Comparison of ENCODE assay signal across 18 mouse cellular contexts in genomic region chr5:138165594-138165993, GRCm38 (mm10). TPM values are rescaled to one million over a fixed set of nuclear protein-coding genes. Genes with fewer than 3 reads are reported as not detected.
DNase-seq lines count a peak whose midpoint lies in the region; ATAC-seq and TF ChIP-seq lines count a peak whose summit lies in the region.
"Had no signal": no experiment of that assay in that cellular context is flagged by ENCODE, and none has a peak within 500 bp of the region (broad histone marks: within the 10 kb centered on the region; RNA-seq: fewer than 3 reads in every experiment).

No protein-coding gene starts in this region.

- TF ChIP-seq POLR2A in CH12.LX (IDR thresholded peaks at IDR 0.05; ENCODE audit: low read depth, low read length) (no peak), ES-Bruce4 (IDR thresholded peaks at IDR 0.05; ENCODE audit: insufficient read depth, low read length) (no peak)

- DNase-seq in hindbrain, embryonic 11.5 days (ENCODE audit: low spot score) = no peak
- DNase-seq in CH12.LX (ENCODE audit: extremely low read depth) = no peak
- no peak for DNase-seq in frontal cortex, postnatal 14 days (ENCODE audit: low spot score in 2 of 2)
- DNase-seq in ovary, postnatal 14 days (ENCODE audit: low spot score) = no peak
- DNase-seq: adrenal gland, postnatal 36 days; cerebellum, adult 18-20 months; gastrocnemius, postnatal 14 days; heart, adult 18-20 months; kidney, adult 18-20 months; liver, postnatal 0 days; lung, postnatal 10 days; thymus, postnatal 36 days had no signal

- no peak for TF ChIP-seq RAD21 in CH12.LX (IDR thresholded peaks at IDR 0.05; ENCODE audit: low read depth, low read length)

- dilution Hi-C loops in CH12.LX (cut with MboI; ENCODE audit: extremely low pct_ligation_motif_present, extremely low pct_unique_long_range_greater_than_20kb, low sequenced_read_pairs) = no loop called here

- no peak overlapping the region for H3K4me2 ChIP-seq in hindbrain, embryonic 12.5 days (replicated peaks)
- no peak overlapping the region for H3K4me2 ChIP-seq in hindbrain, embryonic 11.5 days (replicated peaks; ENCODE audit: low read depth, low read length)
- no peak overlapping the region for H3K4me2 ChIP-seq in CH12.LX (ENCODE audit: insufficient read depth, low read depth, poor library complexity, severe bottlenecking)
- H3K4me2 ChIP-seq in limb, embryonic 13.5 days (replicated peaks) = no peak overlapping the region
- H3K4me2 ChIP-seq: embryonic facial prominence, embryonic 13.5 days; heart, embryonic 13.5 days had no signal

- TF ChIP-seq CTCF in CH12.LX (conservative IDR thresholded peaks at IDR 0.05 in 1 of 2, IDR thresholded peaks at IDR 0.05 in 1 of 2; ENCODE audit: low read depth in 2 of 2, low read length in 2 of 2) (no peak), ES-Bruce4 (IDR thresholded peaks at IDR 0.05; ENCODE audit: low read depth, low read length) (no peak)

- H3K4me1 ChIP-seq in hindbrain, embryonic 12.5 days = peaks cover 24% of the 10 kb centered on the region
- H3K4me1 ChIP-seq in hindbrain, embryonic 11.5 days (replicated peaks; ENCODE audit: control insufficient read depth, insufficient read depth, low read length) = peaks cover 3% of the 10 kb centered on the region; the same call in 1 of the 2 replicates
- H3K4me1 ChIP-seq in CH12.LX (ENCODE audit: control insufficient read depth in 1 of 2, insufficient read depth in 2 of 2) (peaks cover 3 to 30% of the 10 kb centered on the region in 2 experiments), ES-Bruce4 (ENCODE audit: control insufficient read depth, insufficient read depth, low read length) (peaks cover 2% of the 10 kb centered on the region)
- peaks cover 27% of the 10 kb centered on the region for H3K4me1 ChIP-seq in limb, embryonic 13.5 days

- H3K27ac ChIP-seq in hindbrain, embryonic 12.5 days = no peak overlapping the region
- no peak overlapping the region for H3K27ac ChIP-seq in hindbrain, embryonic 11.5 days (ENCODE audit: low read depth, low read length)
- H3K27ac ChIP-seq in CH12.LX (ENCODE audit: insufficient read depth, low read depth) (no peak overlapping the region), ES-Bruce4 (ENCODE audit: insufficient read depth, low read length) (peak overlapping the region; percentile 64)
- no peak overlapping the region for H3K27ac ChIP-seq in limb, embryonic 13.5 days
- H3K27ac ChIP-seq: embryonic facial prominence, embryonic 13.5 days; heart, embryonic 13.5 days; kidney, postnatal 0 days had no signal

- ATAC-seq in hindbrain, embryonic 12.5 days (ENCODE audit: low FRiP score) = no peak
- ATAC-seq in hindbrain, embryonic 11.5 days (ENCODE audit: low FRiP score) = no peak
- no peak for ATAC-seq in limb, embryonic 13.5 days (ENCODE audit: low FRiP score, low read depth)
- ATAC-seq: liver, postnatal 0 days had no signal

- 0 out of 2 replicates have a peak overlapping the region, but pooled peaks have one; percentile 2 for H3K4me3 ChIP-seq in hindbrain, embryonic 12.5 days
- no peak overlapping the region for H3K4me3 ChIP-seq in hindbrain, embryonic 11.5 days (ENCODE audit: low read depth, low read length)
- no peak overlapping the region for H3K4me3 ChIP-seq in CH12.LX (replicated peaks in 1 of 3; ENCODE audit: low read depth in 2 of 3, low read length in 2 of 3, poor library complexity in 1 of 3)
- H3K4me3 ChIP-seq in ES-Bruce4 (ENCODE audit: low read depth, low read length) = no peak overlapping the region
- H3K4me3 ChIP-seq in limb, embryonic 13.5 days = no peak overlapping the region
- H3K4me3 ChIP-seq: embryonic facial prominence, embryonic 13.5 days; heart, embryonic 13.5 days had no signal

- H3K9me3 ChIP-seq in hindbrain, embryonic 12.5 days (replicated peaks) = no peaks in the 10 kb centered on the region
- H3K9me3 ChIP-seq in hindbrain, embryonic 11.5 days (ENCODE audit: control insufficient read depth, low read length) = no peaks in the 10 kb centered on the region
- no peaks in the 10 kb centered on the region for H3K9me3 ChIP-seq in CH12.LX (replicated peaks; ENCODE audit: low read length)
- no peaks in the 10 kb centered on the region for H3K9me3 ChIP-seq in ES-Bruce4 (replicated peaks; ENCODE audit: control insufficient read depth, insufficient read depth, low read length, poor library complexity, severe bottlenecking)
- H3K9me3 ChIP-seq in limb, embryonic 13.5 days = no peaks in the 10 kb centered on the region
- H3K9me3 ChIP-seq: embryonic facial prominence, embryonic 13.5 days; heart, embryonic 13.5 days had no signal

- in situ Hi-C loops in CH12.LX (cut with MboI; ENCODE audit: low pct_ligation_motif_present, low pct_unique_long_range_greater_than_20kb, low sequenced_read_pairs) = no loop called here

- H3K36me3 ChIP-seq in hindbrain, embryonic 12.5 days = peaks cover 70% of the 10 kb centered on the region
- H3K36me3 ChIP-seq in hindbrain, embryonic 11.5 days (ENCODE audit: control insufficient read depth, insufficient read depth, low read length) = peaks cover 29% of the 10 kb centered on the region
- H3K36me3 ChIP-seq in CH12.LX (replicated peaks in 1 of 2; ENCODE audit: control insufficient read depth in 1 of 2, insufficient read depth in 1 of 2, low read length in 1 of 2) (peaks cover 73 to 80% of the 10 kb centered on the region in 2 experiments), ES-Bruce4 (ENCODE audit: control insufficient read depth, insufficient read depth, low read length, poor library complexity, severe bottlenecking) (peaks cover 71% of the 10 kb centered on the region)
- peaks cover 80% of the 10 kb centered on the region for H3K36me3 ChIP-seq in limb, embryonic 13.5 days

- no peaks in the 10 kb centered on the region for H3K27me3 ChIP-seq in hindbrain, embryonic 12.5 days
- H3K27me3 ChIP-seq in hindbrain, embryonic 11.5 days (ENCODE audit: control insufficient read depth, insufficient read depth, low read length) = no peaks in the 10 kb centered on the region
- H3K27me3 ChIP-seq in CH12.LX (replicated peaks) = no peaks in the 10 kb centered on the region
- H3K27me3 ChIP-seq in ES-Bruce4 (ENCODE audit: control insufficient read depth, insufficient read depth, low read length, poor library complexity, severe bottlenecking) = no peaks in the 10 kb centered on the region
- H3K27me3 ChIP-seq in limb, embryonic 13.5 days = no peaks in the 10 kb centered on the region
- H3K27me3 ChIP-seq: embryonic facial prominence, embryonic 13.5 days; heart, embryonic 13.5 days had no signal

- H3K79me2 ChIP-seq in CH12.LX (replicated peaks; ENCODE audit: control insufficient read depth, extremely low read depth, insufficient read depth, poor library complexity, severe bottlenecking) = peaks cover 32% of the 10 kb centered on the region

- TF ChIP-seq EP300 in CH12.LX (IDR thresholded peaks at IDR 0.05; ENCODE audit: low read length) (no peak), ES-Bruce4 (IDR thresholded peaks at IDR 0.05; ENCODE audit: insufficient read depth, low read depth, low read length) (no peak)

- H3K9ac ChIP-seq in hindbrain, embryonic 12.5 days = no peak overlapping the region
- no peak overlapping the region for H3K9ac ChIP-seq in hindbrain, embryonic 11.5 days (ENCODE audit: low read depth, low read length)
- H3K9ac ChIP-seq in CH12.LX (ENCODE audit: insufficient read depth, low read depth) = no peak overlapping the region
- no peak overlapping the region for H3K9ac ChIP-seq in ES-Bruce4 (ENCODE audit: low read depth, poor library complexity, severe bottlenecking)
- 0 out of 2 replicates have a peak overlapping the region, but pooled peaks have one; percentile 13 for H3K9ac ChIP-seq in limb, embryonic 13.5 days
- H3K9ac ChIP-seq: embryonic facial prominence, embryonic 13.5 days; liver, postnatal 0 days had no signal

- 80% methylated on average over 8 of the region's 8 CpGs for WGBS in hindbrain, embryonic 12.5 days
- 78% methylated on average over 8 of the region's 8 CpGs for WGBS in hindbrain, embryonic 11.5 days
- 75% methylated on average over 8 of the region's 8 CpGs for WGBS in limb, embryonic 13.5 days

RNA-seq across cellular contexts. Expression of gene Cops6, which starts 4.7 kb away (rescaled TPM):
- 270 and 286 TPM in 2 replicates for polyA plus RNA-seq in hindbrain, embryonic 12.5 days (2016; fragmentation: Nextera tagmentation; extraction: Ambion mirVana)
- 261 and 292 TPM in 2 replicates for polyA plus RNA-seq in hindbrain, embryonic 11.5 days (2014; fragmentation: Nextera tagmentation; extraction: Ambion mirVana)
- total RNA-seq in CH12.LX (2012; rRNA removed) (78.4 and 80.6 TPM in 2 replicates), CH12.LX (2014; rRNA removed) (86.4 and 88.4 TPM in 2 replicates)
- polyA plus RNA-seq in CH12.LX (2012; ENCODE audit: insufficient read length, low read depth) (205 and 210 TPM in 2 replicates), ES-Bruce4 (2011; ENCODE audit: insufficient read depth, insufficient read length, low read depth, missing spikeins) (121 and 122 TPM in 2 replicates)
- polyA plus RNA-seq in limb, embryonic 13.5 days (2015; fragmentation: Nextera tagmentation; extraction: Ambion mirVana) = 362 and 367 TPM in 2 replicates

RNA-seq across cellular contexts. Expression of gene Ap4m1, which starts 6.2 kb away (rescaled TPM):
- 25.7 and 28.6 TPM in 2 replicates for polyA plus RNA-seq in hindbrain, embryonic 12.5 days (2016; fragmentation: Nextera tagmentation; extraction: Ambion mirVana)
- 15.8 and 19.9 TPM in 2 replicates for polyA plus RNA-seq in hindbrain, embryonic 11.5 days (2014; fragmentation: Nextera tagmentation; extraction: Ambion mirVana)
- total RNA-seq in CH12.LX (2012; rRNA removed) (16.7 and 17.4 TPM in 2 replicates), CH12.LX (2014; rRNA removed) (20.4 and 21.5 TPM in 2 replicates)
- polyA plus RNA-seq in CH12.LX (2012; ENCODE audit: insufficient read length, low read depth) (26.3 and 27.5 TPM in 2 replicates), ES-Bruce4 (2011; ENCODE audit: insufficient read depth, insufficient read length, low read depth, missing spikeins) (11.4 and 14.7 TPM in 2 replicates)
- polyA plus RNA-seq in limb, embryonic 13.5 days (2015; fragmentation: Nextera tagmentation; extraction: Ambion mirVana) = 32.2 and 35.8 TPM in 2 replicates

RNA-seq across cellular contexts. Expression of gene Mcm7, which starts 6.6 kb away (rescaled TPM):
- 179 and 180 TPM in 2 replicates for polyA plus RNA-seq in hindbrain, embryonic 12.5 days (2016; fragmentation: Nextera tagmentation; extraction: Ambion mirVana)
- 220 and 253 TPM in 2 replicates for polyA plus RNA-seq in hindbrain, embryonic 11.5 days (2014; fragmentation: Nextera tagmentation; extraction: Ambion mirVana)
- total RNA-seq in CH12.LX (2012; rRNA removed) (146 and 193 TPM in 2 replicates), CH12.LX (2014; rRNA removed) (206 and 209 TPM in 2 replicates)
- polyA plus RNA-seq in CH12.LX (2012; ENCODE audit: insufficient read length, low read depth) (267 and 277 TPM in 2 replicates), ES-Bruce4 (2011; ENCODE audit: insufficient read depth, insufficient read length, low read depth, missing spikeins) (298 and 304 TPM in 2 replicates)
- 208 and 210 TPM in 2 replicates for polyA plus RNA-seq in limb, embryonic 13.5 days (2015; fragmentation: Nextera tagmentation; extraction: Ambion mirVana)

RNA-seq across cellular contexts. Expression of gene Zfp113, which starts 10.1 kb away (rescaled TPM):
- polyA plus RNA-seq in hindbrain, embryonic 12.5 days (2016; fragmentation: Nextera tagmentation; extraction: Ambion mirVana) = 34.2 and 35.9 TPM in 2 replicates
- 28.9 and 33.4 TPM in 2 replicates for polyA plus RNA-seq in hindbrain, embryonic 11.5 days (2014; fragmentation: Nextera tagmentation; extraction: Ambion mirVana)
- total RNA-seq in CH12.LX (2012; rRNA removed) (5.2 and 5.8 TPM in 2 replicates), CH12.LX (2014; rRNA removed) (5.5 and 7.0 TPM in 2 replicates)
- polyA plus RNA-seq in CH12.LX (2012; ENCODE audit: insufficient read length, low read depth) (4.1 and 4.4 TPM in 2 replicates), ES-Bruce4 (2011; ENCODE audit: insufficient read depth, insufficient read length, low read depth, missing spikeins) (10.0 and 12.4 TPM in 2 replicates)
- 20.3 and 23.8 TPM in 2 replicates for polyA plus RNA-seq in limb, embryonic 13.5 days (2015; fragmentation: Nextera tagmentation; extraction: Ambion mirVana)

RNA-seq across cellular contexts. Expression of gene Taf6, which starts 21.7 kb away (rescaled TPM):
- polyA plus RNA-seq in hindbrain, embryonic 12.5 days (2016; fragmentation: Nextera tagmentation; extraction: Ambion mirVana) = 102 and 109 TPM in 2 replicates
- 106 and 110 TPM in 2 replicates for polyA plus RNA-seq in hindbrain, embryonic 11.5 days (2014; fragmentation: Nextera tagmentation; extraction: Ambion mirVana)
- total RNA-seq in CH12.LX (2012; rRNA removed) (60.9 and 62.1 TPM in 2 replicates), CH12.LX (2014; rRNA removed) (59.8 and 60.2 TPM in 2 replicates)
- polyA plus RNA-seq in CH12.LX (2012; ENCODE audit: insufficient read length, low read depth) (56.8 and 61.5 TPM in 2 replicates), ES-Bruce4 (2011; ENCODE audit: insufficient read depth, insufficient read length, low read depth, missing spikeins) (51.6 and 55.4 TPM in 2 replicates)
- polyA plus RNA-seq in limb, embryonic 13.5 days (2015; fragmentation: Nextera tagmentation; extraction: Ambion mirVana) = 99.2 and 106 TPM in 2 replicates
